9 mouse cellular contexts compared by ENCODE assay signal in the genomic region with DNA sequence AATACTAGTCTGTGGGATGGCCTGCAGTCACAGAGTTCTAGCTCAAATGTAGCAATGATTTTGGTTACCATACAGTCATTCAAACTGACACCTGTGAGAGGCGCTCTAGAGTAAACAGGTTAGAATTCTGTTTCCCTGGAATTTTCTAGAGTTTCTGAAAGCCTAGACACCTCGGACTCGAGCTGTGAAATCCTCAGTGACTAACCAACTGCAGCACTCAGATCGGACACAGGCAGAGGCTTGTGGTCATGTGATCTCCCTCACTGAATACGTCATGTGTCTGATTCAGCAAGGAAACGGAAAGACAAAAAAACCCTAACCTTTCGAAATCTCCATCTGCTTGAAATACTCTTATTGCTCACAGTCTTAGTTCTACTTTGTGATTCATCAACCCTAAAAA.
DNase-seq lines count a peak whose midpoint lies in the region; ATAC-seq lines count a peak whose summit lies in the region.
"Had no signal": no experiment of that assay in that cellular context is flagged by ENCODE, and none has a peak within 500 bp of the region (broad histone marks: within the 10 kb centered on the region; RNA-seq: fewer than 3 reads in every experiment).

No protein-coding gene starts in this region.

- ATAC-seq in forebrain, embryonic 14.5 days = no peak
- no peak for ATAC-seq in midbrain, embryonic 13.5 days

- H3K27ac ChIP-seq in macrophage = peak overlapping the region; percentile 87
- H3K27ac ChIP-seq in forebrain, embryonic 14.5 days (ENCODE audit: low read depth, low read length) = no peak overlapping the region
- H3K27ac ChIP-seq in midbrain, embryonic 13.5 days = no peak overlapping the region
- H3K27ac ChIP-seq: kidney, postnatal 0 days; midbrain, embryonic 12.5 days had no signal

- peak; percentile 47 for DNase-seq in right cerebral cortex, adult 18-20 months
- DNase-seq in right cerebral cortex, postnatal 10 days (ENCODE audit: low spot score in 2 of 2) = no peak
- DNase-seq in brain, adult 2 months (ENCODE audit: low read depth, low spot score) = peak; percentile 71
- peak; percentile 39 to 49 for DNase-seq in thymus, postnatal 36 days
- no peak for DNase-seq in forebrain, embryonic 14.5 days (ENCODE audit: low spot score)

- WGBS in macrophage (ENCODE audit: missing documents) = 11% methylated on average over 7 of the region's 7 CpGs
- WGBS in forebrain, embryonic 14.5 days = 87% methylated on average over 7 of the region's 7 CpGs
- WGBS in midbrain, embryonic 13.5 days = 86% methylated on average over 7 of the region's 7 CpGs

- H3K4me1 ChIP-seq in forebrain, embryonic 14.5 days (ENCODE audit: control insufficient read depth, insufficient read depth, low read length) = no peaks in the 10 kb centered on the region
- no peaks in the 10 kb centered on the region for H3K4me1 ChIP-seq in midbrain, embryonic 13.5 days (replicated peaks)
- H3K4me1 ChIP-seq: midbrain, embryonic 12.5 days had no signal

- H3K4me3 ChIP-seq in macrophage (ENCODE audit: inconsistent target) = peak overlapping the region; percentile 10; the same call in 1 of the 2 replicates
- H3K4me3 ChIP-seq in forebrain, embryonic 14.5 days (ENCODE audit: low read depth, low read length) = no peak overlapping the region
- no peak overlapping the region for H3K4me3 ChIP-seq in midbrain, embryonic 13.5 days (replicated peaks)
- H3K4me3 ChIP-seq: midbrain, embryonic 12.5 days had no signal

- no peaks in the 10 kb centered on the region for H3K79me2 ChIP-seq in macrophage (ENCODE audit: inconsistent target)

- no peak overlapping the region for H3K4me2 ChIP-seq in forebrain, embryonic 14.5 days (ENCODE audit: low read length)
- no peak overlapping the region for H3K4me2 ChIP-seq in midbrain, embryonic 13.5 days (replicated peaks)
- H3K4me2 ChIP-seq: midbrain, embryonic 12.5 days had no signal

- no peaks in the 10 kb centered on the region for H3K36me3 ChIP-seq in macrophage (ENCODE audit: inconsistent target)
- H3K36me3 ChIP-seq in forebrain, embryonic 14.5 days (ENCODE audit: control insufficient read depth, insufficient read depth, low read length) = no peaks in the 10 kb centered on the region
- no peaks in the 10 kb centered on the region for H3K36me3 ChIP-seq in midbrain, embryonic 13.5 days
- H3K36me3 ChIP-seq: midbrain, embryonic 12.5 days had no signal

- no peaks in the 10 kb centered on the region for H3K9me3 ChIP-seq in forebrain, embryonic 14.5 days (replicated peaks; ENCODE audit: control insufficient read depth, low read length)
- no peaks in the 10 kb centered on the region for H3K9me3 ChIP-seq in midbrain, embryonic 13.5 days
- H3K9me3 ChIP-seq: midbrain, embryonic 12.5 days had no signal

- H3K27me3 ChIP-seq in forebrain, embryonic 14.5 days (replicated peaks; ENCODE audit: control insufficient read depth, insufficient read depth, low read length) = no peaks in the 10 kb centered on the region
- H3K27me3 ChIP-seq in midbrain, embryonic 13.5 days = no peaks in the 10 kb centered on the region
- H3K27me3 ChIP-seq: midbrain, embryonic 12.5 days had no signal

- H3K9ac ChIP-seq in forebrain, embryonic 14.5 days (ENCODE audit: low read length) = no peak overlapping the region
- no peak overlapping the region for H3K9ac ChIP-seq in midbrain, embryonic 13.5 days (replicated peaks)
- H3K9ac ChIP-seq: midbrain, embryonic 12.5 days had no signal

Comparison
In these comparisons a context has a peak if more than half of its experiments do, and no peak if none do; other contexts are left out.
1. DNase-seq: peak in right cerebral cortex, adult 18-20 months (single experiment), brain, adult 2 months (single experiment) and thymus, postnatal 36 days (2 of 2); none in right cerebral cortex, postnatal 10 days (0 of 2) and forebrain, embryonic 14.5 days (single experiment).